Mouse (Mus musculus): Measurements from ENCODE around the gene Perp.

Perp gene

DNA sequence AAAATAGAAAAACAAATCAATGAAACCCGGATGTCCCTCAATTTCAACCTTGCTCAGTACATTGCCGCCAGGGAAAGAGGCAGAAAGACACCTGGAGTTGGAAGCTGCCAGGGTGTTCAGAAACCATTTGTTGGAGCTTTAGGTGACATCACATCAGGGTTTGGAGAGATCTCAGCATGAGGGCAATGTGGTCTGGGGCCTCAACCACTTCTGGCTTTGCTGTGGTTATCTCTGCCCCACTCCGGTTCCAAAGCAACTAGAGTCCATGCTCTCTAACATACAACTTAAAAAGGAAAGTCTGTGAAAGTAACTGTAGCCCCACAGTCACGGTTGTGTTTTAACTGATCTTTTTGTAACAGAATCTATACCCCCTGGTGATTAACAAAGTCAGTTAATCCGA lies 19.9 kb downstream of the Perp start:
- DNase-seq = no peak

DNA sequence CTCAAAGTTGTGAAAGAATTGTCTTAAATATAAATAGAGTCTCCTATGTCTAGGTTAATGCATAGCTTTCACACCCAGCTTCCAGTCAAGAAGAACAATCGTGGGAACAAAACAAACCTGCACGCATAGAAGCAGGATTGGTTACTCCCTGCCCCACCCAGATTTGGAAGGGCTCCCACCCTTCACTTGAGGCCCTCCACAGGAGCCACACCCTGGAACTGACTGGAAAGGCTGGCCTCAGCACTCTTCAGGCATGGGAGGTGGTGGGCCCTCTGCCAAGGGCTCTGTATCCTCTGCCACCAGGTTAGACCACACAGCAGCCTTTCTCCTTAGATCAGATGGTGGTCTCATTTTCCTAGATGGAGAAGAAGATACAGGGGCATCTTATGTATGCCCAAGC lies 26.2 kb downstream of the Perp start:
- DNase-seq = peak; percentile 7

DNA sequence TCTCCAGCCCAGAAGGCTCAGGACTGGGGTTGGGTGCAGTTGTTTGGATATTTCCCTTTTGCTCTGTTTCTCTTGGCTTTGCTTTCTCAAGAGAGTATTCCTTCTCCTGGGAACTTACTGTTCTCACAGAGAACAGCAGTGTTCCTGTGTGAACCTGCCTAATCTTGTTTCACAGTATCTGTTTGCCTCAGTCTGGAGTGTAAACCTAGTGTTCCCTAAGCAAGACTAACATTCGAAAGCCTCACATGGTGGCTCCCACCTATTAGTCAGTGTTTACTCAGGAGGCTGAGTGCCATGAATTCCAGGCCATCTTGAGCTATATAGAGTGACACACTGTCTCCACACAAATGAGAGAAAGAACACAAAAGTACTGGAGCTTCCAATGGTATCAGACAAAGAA lies 31.4 kb downstream of the Perp start:
- peak; percentile 3 for DNase-seq

DNA sequence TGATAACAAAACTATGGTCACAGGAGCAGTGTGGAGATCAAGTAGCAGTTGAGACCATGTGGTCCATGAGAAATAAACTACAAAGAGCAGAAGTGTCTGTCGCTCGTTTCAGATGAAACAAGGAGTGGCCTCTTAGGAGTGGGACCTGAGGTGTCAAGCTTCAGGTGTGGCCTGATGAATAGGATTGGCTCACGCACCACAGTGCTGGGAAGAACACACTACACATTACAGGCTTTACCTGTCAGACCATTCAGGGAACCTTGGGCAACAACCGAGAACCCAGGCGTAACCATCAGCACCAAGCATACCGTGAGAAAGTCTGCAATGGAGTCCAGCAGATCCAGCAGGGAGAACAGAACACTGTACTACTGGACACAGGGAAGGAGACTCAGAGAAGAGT lies 33.3 kb downstream of the Perp start:
- DNase-seq = no peak

DNA sequence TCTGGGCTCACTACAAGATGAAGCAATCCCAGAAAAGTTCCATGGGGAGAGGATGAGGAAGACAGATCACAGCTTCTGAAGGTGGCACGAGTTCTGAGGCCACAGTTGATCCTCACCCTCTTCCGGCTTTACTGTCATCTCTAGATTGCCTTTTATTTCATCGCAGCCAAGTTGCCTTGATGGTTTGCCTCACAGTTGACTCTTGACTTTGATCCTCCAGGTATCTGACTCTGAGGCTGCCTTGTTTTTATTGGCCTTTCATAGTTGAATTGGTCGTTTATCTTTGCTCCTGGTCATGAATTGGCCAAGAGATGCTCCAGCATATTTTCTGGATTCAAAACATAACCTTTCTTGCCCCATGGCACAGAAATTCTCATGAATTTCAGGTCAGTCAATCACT lies 34.3 kb downstream of the Perp start:
- DNase-seq = no peak

DNA sequence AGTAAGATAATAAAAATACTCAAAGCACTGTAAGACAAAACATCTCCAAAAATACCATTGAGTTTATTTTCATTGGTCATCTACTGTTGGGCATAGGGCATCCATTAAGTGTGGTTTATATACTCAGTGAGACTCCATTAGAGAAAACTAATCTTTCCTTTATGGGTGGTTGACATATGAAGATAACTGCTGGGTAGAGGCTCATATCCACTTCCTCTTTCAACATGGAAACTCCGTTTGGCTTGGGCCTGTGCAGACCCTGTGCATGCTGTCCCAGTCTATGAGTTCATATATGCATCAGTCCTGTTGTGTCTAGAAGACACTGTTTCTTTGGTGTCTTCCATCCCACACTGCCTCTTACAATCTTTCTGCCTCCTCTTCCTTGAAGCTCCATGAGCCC lies 34.9 kb downstream of the Perp start:
- DNase-seq = no peak

DNA sequence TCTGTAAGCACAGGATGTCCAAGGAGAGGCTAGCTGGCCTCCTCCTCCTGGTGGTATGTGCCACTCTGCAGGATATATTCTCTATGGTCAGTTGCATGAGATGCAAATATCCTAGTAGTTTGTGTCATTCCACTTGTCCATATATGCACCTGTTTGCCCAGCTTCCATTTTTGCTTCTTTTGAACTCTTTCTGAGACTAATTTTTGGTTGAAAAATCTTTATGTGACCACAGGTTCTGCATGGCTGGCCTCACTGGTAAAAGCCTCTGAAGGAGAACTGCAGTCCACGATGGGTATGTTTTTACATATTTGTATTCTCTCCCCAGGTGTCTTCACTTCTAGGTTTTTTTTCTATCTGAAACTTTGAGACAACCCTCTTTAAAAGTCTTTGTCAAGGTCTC lies 37.4 kb downstream of the Perp start:
- no peak for DNase-seq

DNA sequence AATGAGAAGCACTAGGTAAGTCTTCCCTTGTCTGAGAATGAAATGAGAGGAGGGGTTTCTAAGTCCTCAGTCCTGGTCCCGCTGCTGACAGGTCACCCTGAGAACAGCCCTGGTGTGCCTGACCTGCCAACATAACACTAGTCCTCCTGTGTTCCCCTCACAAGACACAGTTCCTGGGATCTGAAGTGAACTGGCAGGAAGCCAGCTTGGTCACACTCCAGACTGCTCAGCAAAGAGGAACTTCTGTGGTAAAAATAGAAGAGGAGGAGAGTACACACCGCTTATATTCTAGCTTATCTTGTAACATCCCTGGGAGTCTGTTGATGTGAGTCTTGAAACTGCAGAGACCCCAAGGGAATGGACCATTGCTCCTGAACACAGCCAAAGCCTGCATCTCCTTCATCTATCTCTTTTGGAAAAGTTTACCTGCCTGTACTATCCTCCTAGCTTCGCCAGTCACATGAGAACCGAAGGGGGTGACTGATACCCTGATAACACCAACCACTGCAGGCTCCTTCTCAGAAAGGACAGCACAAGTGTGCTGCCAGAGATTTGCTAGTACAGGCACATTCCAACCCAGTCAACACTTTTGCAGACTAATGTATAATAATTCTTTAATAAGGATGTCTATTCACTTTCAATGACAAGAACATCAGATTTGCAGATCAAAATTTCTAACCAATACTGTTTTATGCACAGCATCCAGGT lies 42.3 kb downstream of the Perp start:
- DNase-seq = peak; percentile 57

DNA sequence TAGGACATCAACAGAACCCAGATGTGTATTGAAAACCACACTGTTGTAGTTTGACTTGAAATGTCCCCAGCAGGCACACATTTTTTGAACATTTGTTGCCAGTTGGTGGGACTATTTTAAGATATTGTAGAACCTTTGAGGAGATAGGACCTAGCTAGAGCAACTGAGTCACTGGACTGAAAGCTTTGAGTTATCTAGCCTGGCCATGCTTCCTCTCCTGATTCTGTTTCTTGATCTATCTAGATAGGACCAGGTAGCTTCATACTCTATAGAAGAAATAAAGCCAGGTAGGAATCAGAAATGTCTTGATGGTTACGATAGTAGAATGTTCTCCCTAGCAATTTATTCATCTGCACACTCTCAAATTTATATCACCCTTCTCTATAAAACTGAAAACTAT lies 43.9 kb downstream of the Perp start:
- DNase-seq = no peak

DNA sequence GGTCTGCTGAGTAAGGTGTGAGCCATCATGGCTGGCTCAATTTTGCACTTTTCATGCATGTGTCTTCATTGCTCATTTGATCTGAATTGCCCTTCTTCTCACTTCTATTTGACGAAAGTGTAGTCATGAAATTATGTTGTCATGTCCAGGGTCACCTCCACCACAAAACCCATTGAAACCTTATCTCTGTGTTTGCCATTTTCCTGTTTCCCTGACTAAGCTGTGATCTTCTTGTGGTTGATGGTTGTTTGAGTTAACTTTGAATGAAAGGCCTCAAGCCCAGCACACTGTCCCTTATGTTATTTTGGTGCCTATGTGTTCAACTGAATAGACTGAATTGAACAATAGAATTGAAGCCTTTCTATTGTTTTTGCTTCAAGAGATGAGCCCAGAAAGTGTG lies 44.4 kb downstream of the Perp start:
- DNase-seq = no peak

DNA sequence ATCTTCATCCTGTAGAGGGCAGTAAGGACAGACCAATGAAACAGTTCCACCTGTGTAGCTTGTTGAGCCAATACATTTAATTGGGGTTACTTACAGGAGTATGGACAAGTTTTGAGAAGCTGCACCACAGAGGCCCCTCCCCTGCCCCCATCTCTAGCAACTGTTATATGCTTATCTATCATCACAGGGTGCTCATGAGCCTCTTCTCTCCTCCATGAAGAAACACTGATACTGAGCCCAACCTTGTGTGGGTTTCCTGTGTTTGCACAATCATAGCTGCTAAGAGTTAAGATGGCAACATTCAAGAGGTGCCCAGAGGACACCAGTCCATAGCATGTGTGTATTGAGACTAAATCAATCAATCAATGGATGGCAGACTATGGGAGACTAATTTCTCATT lies 46.3 kb downstream of the Perp start:
- no peak for DNase-seq

DNA sequence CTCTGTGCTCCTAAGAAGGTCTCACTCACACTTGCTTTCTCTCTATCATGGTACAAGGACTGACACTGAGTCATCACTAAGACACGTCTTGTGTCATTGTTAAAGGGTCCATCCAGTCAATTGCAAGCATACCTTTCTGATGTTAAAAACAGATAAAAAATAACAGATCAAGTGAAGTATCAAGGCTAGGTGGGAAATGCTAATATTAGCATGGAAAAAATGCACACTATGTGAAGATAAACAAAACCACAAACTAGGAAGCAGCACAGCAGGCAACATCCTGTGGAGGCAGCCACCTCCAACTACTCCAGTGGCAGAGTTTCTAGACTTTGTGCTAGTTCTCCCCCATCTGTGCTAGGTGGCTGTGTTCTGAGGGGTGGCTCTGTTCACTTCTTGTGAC lies 47.3 kb downstream of the Perp start:
- no peak for DNase-seq

DNA sequence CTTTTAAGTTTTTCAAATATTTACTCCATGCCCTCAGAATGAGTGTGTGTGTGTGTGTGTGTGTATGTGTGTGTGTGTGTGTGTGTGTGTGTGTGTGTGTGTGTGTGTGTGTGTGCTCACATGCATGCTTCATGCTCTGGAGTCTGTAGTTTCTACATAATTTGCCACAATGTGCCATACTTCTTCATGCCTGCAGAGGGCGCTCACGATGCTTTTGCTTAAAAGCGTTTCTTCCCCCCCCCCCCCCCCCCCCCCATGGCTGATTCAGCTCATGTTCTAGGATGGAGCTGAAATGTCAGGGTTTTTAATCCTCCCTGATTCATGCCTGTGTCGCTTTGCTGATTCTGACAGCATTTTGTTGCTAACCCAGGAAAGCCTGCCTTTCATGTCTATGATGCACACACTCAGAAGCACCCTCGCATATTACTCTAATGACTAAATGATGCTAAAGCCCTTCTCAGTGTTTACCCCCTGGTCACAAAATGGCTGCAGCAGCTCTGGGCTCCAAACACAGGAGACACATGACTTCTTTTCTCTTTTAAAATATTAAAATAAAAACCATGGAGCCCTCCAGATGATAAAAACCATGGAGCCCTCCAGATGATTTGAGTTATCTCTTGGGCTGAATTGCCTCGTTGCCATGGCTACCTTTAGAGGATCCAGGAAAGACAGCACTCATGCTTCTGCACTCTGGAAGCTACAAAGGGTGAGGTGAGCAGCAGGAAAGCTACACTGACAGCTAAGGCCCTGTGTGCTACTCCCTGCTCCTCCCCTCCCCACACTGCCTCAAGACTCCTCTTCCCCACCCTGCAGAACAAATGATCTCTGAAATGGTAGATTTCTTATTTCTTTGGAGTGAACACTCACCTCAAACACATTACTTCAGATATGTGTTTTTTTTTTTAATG lies 49.7 kb downstream of the Perp start:
- DNase-seq = no peak

DNA sequence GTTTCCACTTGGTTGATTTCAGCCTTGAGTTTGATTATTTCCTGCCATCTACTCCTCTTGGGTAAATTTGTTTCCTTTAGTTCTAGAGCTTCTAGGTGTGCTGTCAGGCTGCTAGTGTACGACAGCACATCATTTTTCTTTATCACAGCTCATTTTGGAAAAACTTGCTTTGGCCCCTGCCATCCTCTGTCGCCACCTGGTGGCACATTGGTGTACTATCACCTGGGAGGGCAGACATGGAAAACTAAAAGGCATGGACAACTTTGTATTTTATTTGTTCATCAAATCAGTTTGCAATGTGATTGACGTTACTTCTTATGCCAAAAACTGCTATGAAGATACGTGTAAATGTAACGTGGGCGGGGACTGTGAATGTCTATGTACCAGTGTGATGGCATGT lies 59.3 kb downstream of the Perp start:
- peak; percentile 62 for DNase-seq

Measured in lung, postnatal 14 days (tissue).